Mouse (Mus musculus): ENCODE data around the gene Abhd14b.
A peak's percentile ranks its signal among the peaks of the same experiment; 100 is the strongest.

DNA sequence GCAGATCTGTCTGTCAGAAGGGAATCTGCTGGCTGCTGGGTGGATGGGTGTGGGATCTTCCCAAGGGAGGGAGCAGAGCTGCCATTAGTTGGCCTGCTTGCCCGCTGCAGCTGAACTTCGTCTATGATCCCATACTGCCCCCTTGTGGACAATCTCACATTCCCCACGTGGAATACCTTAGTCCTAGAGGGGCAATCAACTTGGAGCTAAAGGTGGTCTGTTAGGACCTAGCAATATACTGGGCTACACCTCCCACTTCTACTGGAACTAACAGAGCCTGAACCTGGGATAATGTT, 25.4 kb upstream of the Abhd14b start:
- TF ChIP-seq CTCF (IDR thresholded peaks at IDR 0.05; ENCODE audit: extremely low read depth, insufficient read depth, low read length), result peak; percentile 97
- no peak for TF ChIP-seq POLR2A (IDR thresholded peaks at IDR 0.05; ENCODE audit: extremely low read depth, insufficient read depth, low read length)
